Mouse (Mus musculus) spleen, adult 2 months (tissue): ENCODE data around the gene Rhbdd1.

Experiments
- CTCF ChIP-seq: fragments of 200-500 bp; IDR thresholded peaks from 2 replicates; pipeline ENCODE4 v1.5.1; 2011; ENCODE audit warnings: mild to moderate bottlenecking, inconsistent platforms; ENCODE audit not compliant: insufficient read depth, insufficient read length, insufficient replicate concordance; ENCODE audit errors: extremely low read depth
- POLR2A ChIP-seq: fragments of 200-500 bp; IDR thresholded peaks from 2 replicates; pipeline ENCODE4 v1.6.1; 2011; ENCODE audit warnings: low read depth, low read length, inconsistent platforms

GRCm38 (mm10) chr1:82374831-82375358 lies 58.6 kb downstream of the Rhbdd1 start:
- no peak for TF ChIP-seq CTCF
- TF ChIP-seq POLR2A = no peak
